Mouse (Mus musculus) brain, embryonic 14.5 days (tissue): ENCODE data around the gene Gm1604a.
"Not testable (repeated sequence)": the region's sequence is repeated elsewhere in the genome, so short reads cannot be mapped to it uniquely, and the experiment has no call there.

Source experiments
- CTCF ChIP-seq: fragments of 200-500 bp; IDR thresholded peaks from 2 replicates; pipeline ENCODE4 v1.5.1; 2012; ENCODE audit warnings: inconsistent platforms, mild to moderate bottlenecking, moderate library complexity, borderline replicate concordance; ENCODE audit not compliant: insufficient read depth, insufficient read length; ENCODE audit errors: extremely low read depth
- POLR2A ChIP-seq: fragments of 200-500 bp; IDR thresholded peaks from 2 replicates; pipeline ENCODE4 v1.6.1; 2012; ENCODE audit warnings: mild to moderate bottlenecking, inconsistent platforms, borderline replicate concordance; ENCODE audit not compliant: poor library complexity, insufficient read depth, insufficient read length, severe bottlenecking; ENCODE audit errors: extremely low read depth

DNA sequence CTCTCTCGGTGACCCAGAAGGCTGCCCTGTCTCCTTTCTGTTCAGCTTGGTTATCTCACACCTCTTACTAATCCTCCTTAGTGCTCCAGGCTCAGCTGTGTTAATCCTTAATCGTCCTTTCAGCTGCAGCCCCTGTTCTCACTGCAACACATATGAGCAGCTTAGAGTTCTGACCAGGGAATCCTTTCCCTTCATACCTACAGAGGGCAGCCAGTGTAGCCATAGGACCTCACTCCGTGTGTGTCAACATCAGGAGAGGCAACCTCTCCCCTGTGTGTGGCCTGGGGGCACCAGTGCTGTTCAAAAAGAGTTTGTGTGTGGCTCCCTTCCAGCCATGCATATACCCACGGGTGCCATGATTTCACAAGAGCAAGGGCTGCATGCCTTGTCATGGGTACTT is 19.7 kb upstream of the Gm1604a start:
- TF ChIP-seq CTCF, POLR2A: not testable (repeated sequence)
